Mouse (Mus musculus) forebrain, embryonic 16.5 days (tissue): Measurements from ENCODE around the gene Cyp1a1. TPM values are rescaled to one million over a fixed set of nuclear protein-coding genes. Genes with fewer than 3 reads are reported as not detected.

Experiments used
- ATAC-seq: fragments of 200-750 bp; cut with Nextera tagmentation; 2 replicates; pipeline ENCODE4 v1.8.0; 2017; ENCODE audit warnings: mild to moderate bottlenecking, moderate library complexity
- H3K27ac ChIP-seq: fragments of 300-500 bp; sonication (generic); 2 replicates; pipeline ENCODE4 v1.5.1; 2014; ENCODE audit warnings: low read length, control low read depth
- H3K27me3 ChIP-seq: fragments of 300-500 bp; sonication (generic); replicated peaks from 2 replicates; pipeline ENCODE4 v1.6.1; 2014; ENCODE audit warnings: low read length; ENCODE audit not compliant: control insufficient read depth, insufficient read depth
- H3K36me3 ChIP-seq: fragments of 300-500 bp; sonication (generic); 2 replicates; pipeline ENCODE4 v1.6.1; 2014; ENCODE audit not compliant: control insufficient read depth, insufficient read depth
- H3K4me1 ChIP-seq: fragments of 300-500 bp; sonication (generic); replicated peaks from 2 replicates; pipeline ENCODE4 v1.6.1; 2014; ENCODE audit warnings: low read length; ENCODE audit not compliant: control insufficient read depth, insufficient read depth
- H3K4me2 ChIP-seq: fragments of 300-500 bp; sonication (generic); 2 replicates; pipeline ENCODE4 v1.6.1; 2014; ENCODE audit warnings: mild to moderate bottlenecking, low read length, control low read depth
- H3K4me3 ChIP-seq: fragments of 300-500 bp; sonication (generic); replicated peaks from 2 replicates; pipeline ENCODE4 v1.5.1; 2014; ENCODE audit warnings: mild to moderate bottlenecking, low read length, control low read depth
- H3K9ac ChIP-seq: fragments of 300-500 bp; sonication (generic); replicated peaks from 2 replicates; pipeline ENCODE4 v1.6.1; 2014; ENCODE audit warnings: low read depth, low read length, control low read depth
- H3K9me3 ChIP-seq: fragments of 300-500 bp; sonication (generic); 2 replicates; pipeline ENCODE4 v1.6.1; 2016; ENCODE audit warnings: low read length; ENCODE audit not compliant: control insufficient read depth
- WGBS: fragments of 180-500 bp; shearing (Covaris S2); extraction: QIAGEN DNeasy Blood & Tissue Kit; methylation state at CpG from one replicate; pipeline ENCODE4 v1.1.7; 2014; 5-methylcytosine and 5-hydroxymethylcytosine counted together
- polyA plus RNA-seq: library from polyadenylated mRNA; unstranded; fragments of >200 nt; fragmentation: Nextera tagmentation; extraction: Ambion mirVana; gene quantifications from 2 replicates; pipeline ENCODE4 v1.2.1, GENCODE M21; 2015

The Cyp1a1 gene
- polyA plus RNA-seq, 1 experiment from 2014 or later: 0.18 TPM

- H3K9me3 ChIP-seq: no peaks in the 10 kb centered on the region
- H3K27me3 ChIP-seq: no peaks in the 10 kb centered on the region
- WGBS: 49% methylated on average over 5 of the region's 5 CpGs
- H3K27ac ChIP-seq: no peak within 1 kb of the TSS
- no peak within 1 kb of the TSS for H3K9ac ChIP-seq
- H3K4me3 ChIP-seq: no peak within 1 kb of the TSS
- H3K36me3 ChIP-seq: no peaks in the 10 kb centered on the region
- no peak within 1 kb of the TSS for H3K4me2 ChIP-seq
- H3K4me1 ChIP-seq: peaks cover 9% of the 10 kb centered on the region
- ATAC-seq: no peak
These were observed 34.4 kb upstream of the Cyp1a1 start, which contains the start of gene Csk for GRCm38 (mm10) chr9:57653283-57653682. Gene Csk (minus strand): TSS chr9:57653631.

GRCm38 (mm10) chr9:57654966-57655365 lies 32.8 kb upstream of the Cyp1a1 start:
- Histone ChIP-seq H3K9ac (no peak overlapping the region), H3K4me1 (peaks cover 9% of the 10 kb centered on the region), H3K36me3 (no peaks in the 10 kb centered on the region), H3K9me3 (no peaks in the 10 kb centered on the region), H3K27ac (no peak overlapping the region), H3K4me2 (no peak overlapping the region), H3K27me3 (no peaks in the 10 kb centered on the region), H3K4me3 (no peak overlapping the region)
- WGBS: 88% methylated on average over 1 of the region's 1 CpGs
- no peak for ATAC-seq

GRCm38 (mm10) chr9:57655749-57656148 lies 32.0 kb upstream of the Cyp1a1 start:
- WGBS: 1% methylated on average over 11 of the region's 11 CpGs
- peak; percentile 88 for ATAC-seq
- peak overlapping the region; percentile 53 for H3K4me2 ChIP-seq
- 0 out of 2 replicates have a peak overlapping the region, but pooled peaks have one; percentile 14 for H3K4me3 ChIP-seq
- no peaks in the 10 kb centered on the region for H3K36me3 ChIP-seq
- H3K27ac ChIP-seq: no peak overlapping the region
- H3K9ac ChIP-seq: peak overlapping the region; percentile 45
- H3K4me1 ChIP-seq: peaks cover 6% of the 10 kb centered on the region
- H3K27me3 ChIP-seq: no peaks in the 10 kb centered on the region
- no peaks in the 10 kb centered on the region for H3K9me3 ChIP-seq

GRCm38 (mm10) chr9:57656631-57657350 lies 30.9 kb upstream of the Cyp1a1 start:
- Histone ChIP-seq H3K27ac (no peak overlapping the region), H3K4me1 (peaks cover 4% of the 10 kb centered on the region), H3K9me3 (no peaks in the 10 kb centered on the region), H3K36me3 (no peaks in the 10 kb centered on the region), H3K9ac (no peak overlapping the region), H3K4me3 (no peak overlapping the region), H3K27me3 (no peaks in the 10 kb centered on the region), H3K4me2 (no peak overlapping the region)
- no peak for ATAC-seq
- WGBS: 84% methylated on average over 19 of the region's 19 CpGs

GRCm38 (mm10) chr9:57657843-57658242 lies 29.9 kb upstream of the Cyp1a1 start:
- ATAC-seq: no peak
- Histone ChIP-seq H3K4me3 (no peak overlapping the region), H3K27me3 (no peaks in the 10 kb centered on the region), H3K9me3 (no peaks in the 10 kb centered on the region), H3K4me2 (no peak overlapping the region), H3K36me3 (no peaks in the 10 kb centered on the region), H3K9ac (no peak overlapping the region), H3K27ac (no peak overlapping the region), H3K4me1 (peaks cover 4% of the 10 kb centered on the region)
- 52% methylated on average over 4 of the region's 4 CpGs for WGBS

GRCm38 (mm10) chr9:57658970-57659369 lies 28.8 kb upstream of the Cyp1a1 start:
- Histone ChIP-seq H3K9ac (no peak overlapping the region), H3K4me1 (peaks cover 4% of the 10 kb centered on the region), H3K4me3 (no peak overlapping the region), H3K36me3 (no peaks in the 10 kb centered on the region), H3K9me3 (no peaks in the 10 kb centered on the region), H3K27ac (no peak overlapping the region), H3K27me3 (no peaks in the 10 kb centered on the region), H3K4me2 (no peak overlapping the region)
- WGBS: 94% methylated on average over 4 of the region's 4 CpGs
- ATAC-seq: no peak

GRCm38 (mm10) chr9:57659774-57660173 lies 28.0 kb upstream of the Cyp1a1 start:
- H3K27me3 ChIP-seq: no peaks in the 10 kb centered on the region
- H3K36me3 ChIP-seq: no peaks in the 10 kb centered on the region
- no peaks in the 10 kb centered on the region for H3K9me3 ChIP-seq
- no peak overlapping the region for H3K4me3 ChIP-seq
- no peak overlapping the region for H3K27ac ChIP-seq
- H3K9ac ChIP-seq: no peak overlapping the region
- WGBS: 27% methylated on average over 4 of the region's 4 CpGs
- ATAC-seq: peak; percentile 74
- no peak overlapping the region for H3K4me2 ChIP-seq
- peaks cover 4% of the 10 kb centered on the region for H3K4me1 ChIP-seq

GRCm38 (mm10) chr9:57660501-57660900 lies 27.2 kb upstream of the Cyp1a1 start:
- no peaks in the 10 kb centered on the region for H3K27me3 ChIP-seq
- 91% methylated on average over 6 of the region's 6 CpGs for WGBS
- H3K27ac ChIP-seq: no peak overlapping the region

GRCm38 (mm10) chr9:57661552-57661951 lies 26.2 kb upstream of the Cyp1a1 start:
- Histone ChIP-seq H3K27me3 (no peaks in the 10 kb centered on the region), H3K4me3 (no peak overlapping the region), H3K4me2 (no peak overlapping the region), H3K27ac (no peak overlapping the region), H3K36me3 (no peaks in the 10 kb centered on the region), H3K9me3 (no peaks in the 10 kb centered on the region), H3K9ac (no peak overlapping the region), H3K4me1 (no peaks in the 10 kb centered on the region)
- ATAC-seq: no peak
- 50% methylated on average over 3 of the region's 3 CpGs for WGBS

More at GRCm38 (mm10) chr9:57660501-57660900, 27.2 kb upstream of the Cyp1a1 start:
- no peaks in the 10 kb centered on the region for H3K36me3 ChIP-seq
- H3K4me1 ChIP-seq: peaks cover 4% of the 10 kb centered on the region
- H3K9me3 ChIP-seq: no peaks in the 10 kb centered on the region
- no peak for ATAC-seq
- H3K9ac ChIP-seq: no peak overlapping the region
- H3K4me2 ChIP-seq: no peak overlapping the region
- H3K4me3 ChIP-seq: no peak overlapping the region
